Mouse (Mus musculus) intestine, embryonic 14.5 days (tissue): ENCODE results near the gene Tob1. TPM values are rescaled to one million over a fixed set of nuclear protein-coding genes. Genes with fewer than 3 reads are reported as not detected.

Source experiments
- ATAC-seq: fragments of 200-750 bp; cut with Nextera tagmentation; replicated peaks from 2 replicates; pipeline ENCODE4 v1.8.0; 2017; ENCODE audit warnings: low read depth, moderate number of reproducible peaks, moderate TSS enrichment, moderate library complexity; ENCODE audit not compliant: low FRiP score, low TSS enrichment
- DNase-seq: peaks from one replicate; pipeline ENCODE4 v3.0.0-alpha.2; 2018; ENCODE audit warnings: low spot score
- H3K27ac ChIP-seq: fragments of 300-500 bp; sonication (generic); 2 replicates; pipeline ENCODE4 v1.5.1; 2014; ENCODE audit warnings: low read depth, mild to moderate bottlenecking, control low read depth
- H3K27me3 ChIP-seq: fragments of 300-500 bp; sonication (generic); replicated peaks from 2 replicates; pipeline ENCODE4 v1.6.1; 2014; ENCODE audit warnings: low read length, control low read depth; ENCODE audit not compliant: control insufficient read depth, insufficient read depth
- H3K36me3 ChIP-seq: fragments of 300-500 bp; sonication (generic); 2 replicates; pipeline ENCODE4 v1.6.1; 2014; ENCODE audit warnings: low read length, control low read depth; ENCODE audit not compliant: control insufficient read depth, insufficient read depth
- H3K4me1 ChIP-seq: fragments of 300-500 bp; sonication (generic); replicated peaks from 2 replicates; pipeline ENCODE4 v1.6.1; 2014; ENCODE audit warnings: low read length, control low read depth, mixed read lengths; ENCODE audit not compliant: control insufficient read depth, insufficient read depth
- H3K4me2 ChIP-seq: fragments of 300-500 bp; sonication (generic); 2 replicates; pipeline ENCODE4 v1.6.1; 2014; ENCODE audit warnings: low read length
- H3K4me3 ChIP-seq: fragments of 300-500 bp; sonication (generic); 2 replicates; pipeline ENCODE4 v1.5.1; 2014; ENCODE audit warnings: low read depth, low read length, control low read depth, mixed read lengths
- H3K9ac ChIP-seq: fragments of 300-500 bp; sonication (generic); 2 replicates; pipeline ENCODE4 v1.6.1; 2014; ENCODE audit warnings: mild to moderate bottlenecking, low read length
- H3K9me3 ChIP-seq: fragments of 300-500 bp; sonication (generic); 2 replicates; pipeline ENCODE4 v1.6.1; 2016; ENCODE audit warnings: low read length, control low read depth; ENCODE audit not compliant: control insufficient read depth
- WGBS: fragments of 180-500 bp; shearing (Covaris S2); extraction: QIAGEN DNeasy Blood & Tissue Kit; methylation state at CpG from one replicate; pipeline ENCODE4 v1.1.7; 2014; 5-methylcytosine and 5-hydroxymethylcytosine counted together
- polyA plus RNA-seq: library from polyadenylated mRNA; unstranded; fragments of >200 nt; fragmentation: Nextera tagmentation; extraction: Ambion mirVana; gene quantifications from 2 replicates; pipeline ENCODE4 v1.2.1, GENCODE M21; 2014

Gene Tob1
- polyA plus RNA-seq, 1 experiment from 2014 or later = 24.1 TPM

- Histone ChIP-seq H3K27ac (no peak overlapping the region), H3K36me3 (no peaks in the 10 kb centered on the region), H3K4me1 (no peaks in the 10 kb centered on the region), H3K9ac (no peak overlapping the region), H3K27me3 (no peaks in the 10 kb centered on the region), H3K4me2 (no peak overlapping the region), H3K4me3 (no peak overlapping the region), H3K9me3 (no peaks in the 10 kb centered on the region)
- ATAC-seq (no peak), DNase-seq (no peak)
- WGBS = 75% methylated on average over 5 of the region's 5 CpGs
Measured at GRCm38 (mm10) chr11:94255733-94256132, 44.5 kb downstream of the Tob1 start.

GRCm38 (mm10) chr11:94257987-94258386 is 46.7 kb downstream of the Tob1 start:
- no peak overlapping the region for H3K4me2 ChIP-seq
- WGBS = 72% methylated on average over 14 of the region's 14 CpGs

GRCm38 (mm10) chr11:94259814-94260213 is 48.6 kb downstream of the Tob1 start:
- no peaks in the 10 kb centered on the region for H3K36me3 ChIP-seq
- no peak overlapping the region for H3K4me2 ChIP-seq
- H3K4me1 ChIP-seq = no peaks in the 10 kb centered on the region
- ATAC-seq (no peak), DNase-seq (no peak)
- H3K27me3 ChIP-seq = no peaks in the 10 kb centered on the region
- 86% methylated on average over 4 of the region's 4 CpGs for WGBS
- no peaks in the 10 kb centered on the region for H3K9me3 ChIP-seq
- no peak overlapping the region for H3K9ac ChIP-seq
- no peak overlapping the region for H3K4me3 ChIP-seq
- no peak overlapping the region for H3K27ac ChIP-seq

More at GRCm38 (mm10) chr11:94257987-94258386, 46.7 kb downstream of the Tob1 start:
- DNase-seq (no peak), ATAC-seq (no peak)
- no peaks in the 10 kb centered on the region for H3K36me3 ChIP-seq
- no peak overlapping the region for H3K27ac ChIP-seq
- H3K4me1 ChIP-seq = no peaks in the 10 kb centered on the region
- no peaks in the 10 kb centered on the region for H3K27me3 ChIP-seq
- H3K9me3 ChIP-seq = no peaks in the 10 kb centered on the region
- H3K4me3 ChIP-seq = no peak overlapping the region
- no peak overlapping the region for H3K9ac ChIP-seq

- H3K36me3 ChIP-seq = no peaks in the 10 kb centered on the region
- DNase-seq (no peak), ATAC-seq (no peak)
- 69% methylated on average over 6 of the region's 6 CpGs for WGBS
- no peak overlapping the region for H3K4me2 ChIP-seq
- no peaks in the 10 kb centered on the region for H3K27me3 ChIP-seq
- H3K9me3 ChIP-seq = no peaks in the 10 kb centered on the region
- H3K4me3 ChIP-seq = no peak overlapping the region
- no peak overlapping the region for H3K27ac ChIP-seq
- H3K9ac ChIP-seq = no peak overlapping the region
- H3K4me1 ChIP-seq = no peaks in the 10 kb centered on the region; the same call in 1 of the 2 replicates
Measured at GRCm38 (mm10) chr11:94261585-94262370, 50.5 kb downstream of the Tob1 start.

Other genes with a start within 250 kb of the Tob1 start
- gene Gm20390, start 243.2 kb upstream of the Tob1 start, polyA plus RNA-seq = 465 and 494 TPM in 2 replicates
- 194 and 208 TPM in 2 replicates for gene Nme1, start 242.9 kb upstream of the Tob1 start, polyA plus RNA-seq
- gene Spag9, start 215.4 kb upstream of the Tob1 start, polyA plus RNA-seq = 50.0 and 50.9 TPM in 2 replicates
- gene Wfikkn2, start 34.6 kb downstream of the Tob1 start, polyA plus RNA-seq = 1.3 and 1.7 TPM in 2 replicates
- gene Gm21885, start 70.4 kb downstream of the Tob1 start, polyA plus RNA-seq = 1.1 and 1.6 TPM in 2 replicates
- 89.6 and 96.3 TPM in 2 replicates for gene Luc7l3, start 110.5 kb downstream of the Tob1 start, polyA plus RNA-seq
- gene Ankrd40, start 116.5 kb downstream of the Tob1 start, polyA plus RNA-seq = 19.9 and 20.4 TPM in 2 replicates
- gene Abcc3, start 181.5 kb downstream of the Tob1 start, polyA plus RNA-seq = 1.5 and 2.1 TPM in 2 replicates